Mouse (Mus musculus): ENCODE data around the gene Prss42. TPM values are rescaled to one million over a fixed set of nuclear protein-coding genes. Genes with fewer than 3 reads are reported as not detected.

The Prss42 gene
- not detected for polyA plus RNA-seq (2017; shearing (Covaris generic))

DNA sequence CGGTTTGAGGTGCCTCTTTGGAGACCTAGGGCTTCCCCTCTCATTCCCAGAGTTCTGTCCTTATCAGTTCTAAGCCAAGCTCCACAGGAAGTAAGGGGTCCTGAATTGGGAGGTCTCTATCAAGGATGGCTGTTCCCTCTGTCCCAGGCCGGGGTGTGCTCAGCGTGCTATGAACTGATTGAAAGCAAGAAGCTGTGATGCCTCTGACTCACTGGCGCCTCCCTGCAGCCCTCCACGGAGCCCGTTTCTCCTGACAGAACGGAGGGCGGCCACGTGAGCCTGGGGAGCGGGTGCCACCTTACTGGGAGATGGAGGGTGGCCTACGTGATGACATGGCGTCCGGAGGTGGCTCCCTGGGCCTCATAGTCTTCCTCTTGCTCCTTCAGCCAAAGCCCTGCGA lies at the start of gene Prss42:
Prss42 (plus strand) TSS at position 301 of the 400 bp plus-strand sequence.
- no peak for ATAC-seq

DNA sequence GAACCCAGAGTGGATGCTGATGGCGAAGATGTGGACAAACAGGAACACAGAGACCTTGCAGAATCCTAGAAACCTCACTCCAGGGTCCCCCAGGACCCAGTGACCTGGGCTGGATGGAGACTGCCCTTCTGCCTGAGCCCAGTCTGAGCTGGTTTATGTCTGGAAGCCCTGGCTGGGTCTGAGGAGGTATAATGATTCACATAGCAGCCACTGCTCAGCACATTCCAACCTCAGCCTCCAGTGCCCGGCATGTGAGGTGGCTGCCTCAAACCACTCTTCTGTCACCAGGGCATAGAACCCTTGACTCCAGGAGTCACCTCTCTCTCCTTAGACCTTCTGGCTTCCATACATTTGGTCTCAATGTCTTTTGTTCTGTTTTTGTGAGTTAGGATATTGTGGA lies 49.5 kb upstream of the Prss42 start:
- ATAC-seq: no peak

DNA sequence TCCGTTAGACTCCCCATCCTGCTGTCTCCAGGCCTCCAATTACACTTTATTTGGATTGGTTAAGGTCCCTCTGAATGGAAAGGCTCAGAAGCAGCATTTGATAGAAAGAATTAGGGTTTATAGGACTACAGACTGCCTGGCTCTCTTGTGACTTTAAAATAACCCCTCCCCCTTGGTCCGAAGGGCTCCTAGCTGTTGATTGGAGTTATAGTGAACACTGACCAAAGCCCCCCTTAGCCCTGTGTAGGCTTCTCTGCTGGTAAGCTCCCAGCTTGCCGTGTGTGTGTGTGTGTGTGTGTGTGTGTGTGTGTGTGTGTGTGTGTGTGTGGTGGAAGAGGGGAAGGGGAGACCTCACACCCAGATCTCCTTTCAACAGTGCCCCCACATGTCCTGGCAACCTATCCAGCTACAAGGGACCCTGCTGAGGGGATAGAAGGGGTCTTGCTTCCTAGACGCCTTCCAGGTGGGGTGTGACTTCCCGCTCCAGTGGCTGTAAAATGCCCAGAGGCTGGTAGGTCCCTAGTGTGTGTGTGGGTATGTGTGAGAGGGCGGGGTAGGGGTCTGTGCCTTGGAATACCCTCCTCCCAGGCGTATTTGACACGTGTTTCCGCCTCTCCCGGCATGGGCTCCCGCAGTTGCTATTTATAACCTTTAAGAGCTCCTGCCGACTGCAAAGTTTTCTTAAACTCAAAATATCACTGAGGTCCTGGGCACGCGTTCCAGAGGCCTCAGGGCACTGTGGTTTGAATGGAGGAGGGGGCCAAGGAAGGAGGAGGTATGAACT lies 47.4 kb upstream of the Prss42 start:
- no peak for ATAC-seq

DNA sequence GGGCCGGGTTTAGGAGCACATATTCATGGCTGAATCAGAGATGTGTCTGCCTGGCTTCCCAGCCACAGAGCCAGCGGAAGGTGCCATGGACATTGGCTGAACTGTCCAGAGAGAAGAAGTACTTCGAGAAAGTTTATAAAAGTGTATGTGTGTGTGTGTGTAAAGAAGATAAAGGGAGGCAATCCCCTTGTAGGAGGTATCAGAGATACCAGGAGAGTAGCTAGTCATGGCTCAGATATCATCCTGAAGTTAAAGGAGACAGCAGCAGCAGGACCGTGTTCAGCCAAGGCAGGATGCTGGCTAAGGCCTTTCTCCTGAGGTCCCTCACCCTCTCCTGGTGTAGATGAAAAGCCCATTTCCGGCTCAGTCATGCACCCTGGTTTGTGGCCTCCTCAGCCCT lies 46.6 kb upstream of the Prss42 start:
- ATAC-seq: no peak

DNA sequence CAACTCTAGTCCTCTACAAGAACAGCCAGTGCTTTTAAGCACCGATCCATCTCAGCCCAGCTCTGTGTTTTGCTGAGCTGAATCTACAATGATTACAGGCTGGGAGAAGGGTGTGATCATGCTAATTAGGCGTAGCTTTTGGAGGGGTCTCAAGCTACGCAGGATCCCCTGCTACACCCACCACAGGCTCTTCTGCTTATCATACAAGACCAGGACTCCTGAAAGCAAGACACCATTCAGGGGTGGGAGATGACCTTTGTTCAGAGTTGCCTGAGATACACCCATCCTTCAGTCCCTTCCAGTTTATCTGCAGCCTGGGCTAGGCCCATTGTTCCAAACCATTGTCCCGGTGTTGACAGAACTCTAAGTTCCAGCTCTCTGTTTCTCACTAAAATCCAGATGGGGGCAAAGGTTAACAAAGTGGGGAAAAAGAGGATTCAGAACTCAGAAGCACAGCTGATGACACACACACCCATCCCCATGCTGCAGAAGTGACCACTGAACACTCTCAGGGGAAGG lies 45.0 kb upstream of the Prss42 start:
- ATAC-seq: no peak

DNA sequence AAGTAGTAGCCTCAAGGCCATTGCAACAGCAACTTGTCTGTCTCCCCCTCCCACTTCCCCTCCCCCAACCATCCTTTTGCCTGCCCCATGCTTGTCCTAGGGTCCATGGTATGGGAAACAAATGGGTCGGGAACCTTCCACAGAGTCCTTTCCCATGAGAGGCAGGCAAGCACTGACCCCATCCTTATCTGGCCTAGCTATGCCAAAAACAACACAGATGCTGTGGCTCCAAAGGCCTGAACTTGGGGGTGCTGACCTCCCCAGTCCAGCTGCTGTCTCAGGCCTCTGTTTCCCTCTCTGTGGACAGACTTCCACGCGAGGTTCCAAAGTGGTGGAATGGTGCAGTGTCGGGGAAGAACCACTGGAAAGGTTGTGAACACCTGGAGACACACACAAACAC lies 44.2 kb upstream of the Prss42 start:
- ATAC-seq: no peak

DNA sequence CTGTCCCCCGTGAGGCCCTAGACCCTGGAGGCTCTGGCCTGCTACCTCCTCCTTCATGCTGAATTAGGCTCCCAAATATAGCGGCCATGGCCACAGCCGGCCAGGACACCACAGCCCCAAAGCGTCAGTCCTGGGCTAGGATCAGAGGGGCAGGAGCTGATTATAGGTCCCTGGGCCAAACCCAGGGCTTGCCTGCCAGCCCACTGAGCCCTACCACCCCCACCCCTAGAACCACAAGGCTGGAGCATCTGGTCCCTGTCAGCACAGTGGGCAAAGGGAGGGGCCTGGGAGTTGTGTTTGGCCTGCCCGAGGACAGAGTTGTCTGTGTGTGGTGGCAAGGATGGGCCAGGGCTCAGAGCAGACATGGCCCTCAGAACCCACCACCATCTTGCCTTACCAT lies 40.1 kb upstream of the Prss42 start:
- ATAC-seq: no peak

DNA sequence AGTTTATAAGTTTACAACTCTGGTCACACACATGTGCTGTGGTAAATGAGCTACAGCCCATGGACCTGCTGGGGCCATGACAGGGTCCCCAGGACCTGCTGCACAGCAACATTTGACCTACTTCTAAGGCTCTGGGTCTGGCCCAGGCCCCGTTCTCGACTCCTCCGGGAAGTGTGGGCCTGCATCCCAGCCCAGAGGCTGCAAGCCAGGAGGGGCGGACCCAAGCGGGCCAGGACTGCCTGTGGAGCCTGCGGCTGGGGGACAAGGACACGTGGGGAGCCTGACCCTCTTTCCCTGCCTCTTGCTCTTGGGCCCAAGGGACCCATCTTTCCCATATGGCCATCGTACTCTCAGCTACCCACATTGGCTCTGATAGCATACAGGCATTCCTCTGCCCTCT lies 39.4 kb upstream of the Prss42 start:
- no peak for ATAC-seq

DNA sequence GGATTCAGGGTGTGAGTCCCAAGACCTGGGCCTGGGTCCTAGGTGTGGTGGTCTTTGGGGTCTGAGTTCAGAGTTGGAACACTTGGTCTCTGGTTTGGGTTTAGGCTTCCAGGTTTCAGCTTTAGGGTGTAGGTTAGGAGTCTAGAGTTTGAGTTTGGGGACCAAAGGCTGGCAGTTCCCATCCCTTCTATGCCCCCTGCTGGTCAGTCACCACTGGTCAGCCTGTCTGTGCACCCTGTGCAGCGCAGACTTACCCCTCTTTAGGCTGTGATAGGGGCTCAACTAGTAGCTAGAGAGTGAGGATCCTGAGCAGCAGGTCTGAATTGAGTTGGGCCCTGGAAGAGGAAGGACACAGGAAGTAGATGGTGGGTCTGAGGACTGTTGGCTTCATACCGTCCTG lies 38.7 kb upstream of the Prss42 start:
- ATAC-seq: no peak

DNA sequence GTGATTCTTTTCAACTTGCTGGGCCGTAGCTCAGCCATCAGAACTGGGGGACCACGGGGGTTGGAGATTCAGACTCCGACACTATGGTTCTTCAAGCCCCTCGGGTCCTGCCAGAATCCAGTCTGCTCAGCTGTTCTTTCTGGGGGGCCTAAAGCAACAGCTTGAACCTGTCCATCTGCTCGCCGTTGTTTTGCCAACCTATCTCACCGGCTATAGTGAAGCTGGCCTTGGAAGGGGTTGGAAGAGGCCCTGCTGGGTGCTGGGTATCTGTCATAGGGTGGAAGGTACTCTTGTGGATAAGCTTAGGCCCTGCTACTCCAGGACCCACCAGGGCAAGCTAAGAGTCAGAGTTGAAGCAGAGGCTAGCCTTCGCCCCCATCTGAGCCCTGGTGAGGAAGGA lies 37.1 kb upstream of the Prss42 start:
- ATAC-seq: no peak

DNA sequence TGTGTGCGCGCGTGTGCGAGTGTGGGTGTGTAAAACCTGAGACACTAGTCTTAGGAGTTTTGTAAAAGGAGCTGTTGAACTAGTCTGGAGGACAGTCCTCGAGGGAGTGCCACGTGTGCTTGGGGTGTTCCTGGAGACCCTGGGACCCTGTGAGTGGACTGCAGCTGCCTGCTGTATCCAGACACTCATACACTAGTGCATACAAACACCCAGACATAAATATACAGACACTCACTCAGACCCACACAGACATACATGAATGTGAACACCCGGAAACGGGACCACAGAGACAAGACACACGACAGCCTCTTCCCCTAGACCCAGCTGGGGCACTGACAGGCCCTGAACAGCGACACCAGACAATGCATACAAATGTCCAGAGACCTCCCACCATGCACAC lies 35.2 kb upstream of the Prss42 start:
- no peak for ATAC-seq

DNA sequence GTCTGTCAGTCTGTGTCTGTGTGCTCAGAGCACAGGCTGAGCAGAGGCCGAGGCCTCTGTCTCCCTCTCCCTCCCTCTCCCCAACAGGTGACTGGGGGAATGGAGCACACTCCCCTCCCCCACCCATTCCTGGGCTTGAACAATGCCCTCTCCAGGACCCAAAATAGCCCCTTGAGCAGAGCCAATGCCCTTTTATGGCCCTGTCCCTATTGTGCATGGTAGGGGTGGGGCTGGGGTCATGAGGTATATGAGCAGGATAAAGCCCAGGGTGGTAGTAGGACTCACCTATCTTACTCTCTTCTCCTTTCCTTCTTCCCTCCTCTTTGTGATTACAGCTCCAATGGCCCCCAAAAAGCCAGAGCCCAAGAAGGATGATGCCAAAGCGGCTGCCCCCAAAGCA lies 34.6 kb upstream of the Prss42 start:
- ATAC-seq: no peak

DNA sequence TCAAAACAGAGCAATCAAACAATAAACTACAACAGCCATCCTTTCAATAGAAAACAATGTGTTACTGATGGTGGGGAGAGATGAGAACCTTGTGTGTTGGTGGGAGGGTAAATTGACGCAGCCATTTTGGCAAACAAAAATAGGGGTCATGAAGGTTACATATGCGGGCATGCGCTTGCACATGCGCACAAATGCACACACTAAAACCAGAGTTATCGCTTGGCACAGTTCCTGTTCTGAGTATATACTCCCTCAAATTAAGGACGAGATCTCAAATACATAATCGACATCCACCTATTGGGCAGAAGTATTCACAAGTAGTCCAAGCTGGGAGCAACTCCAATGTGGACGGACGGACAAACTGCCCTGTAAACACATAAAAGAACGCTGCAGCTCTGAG lies 25.6 kb upstream of the Prss42 start:
- ATAC-seq: no peak

DNA sequence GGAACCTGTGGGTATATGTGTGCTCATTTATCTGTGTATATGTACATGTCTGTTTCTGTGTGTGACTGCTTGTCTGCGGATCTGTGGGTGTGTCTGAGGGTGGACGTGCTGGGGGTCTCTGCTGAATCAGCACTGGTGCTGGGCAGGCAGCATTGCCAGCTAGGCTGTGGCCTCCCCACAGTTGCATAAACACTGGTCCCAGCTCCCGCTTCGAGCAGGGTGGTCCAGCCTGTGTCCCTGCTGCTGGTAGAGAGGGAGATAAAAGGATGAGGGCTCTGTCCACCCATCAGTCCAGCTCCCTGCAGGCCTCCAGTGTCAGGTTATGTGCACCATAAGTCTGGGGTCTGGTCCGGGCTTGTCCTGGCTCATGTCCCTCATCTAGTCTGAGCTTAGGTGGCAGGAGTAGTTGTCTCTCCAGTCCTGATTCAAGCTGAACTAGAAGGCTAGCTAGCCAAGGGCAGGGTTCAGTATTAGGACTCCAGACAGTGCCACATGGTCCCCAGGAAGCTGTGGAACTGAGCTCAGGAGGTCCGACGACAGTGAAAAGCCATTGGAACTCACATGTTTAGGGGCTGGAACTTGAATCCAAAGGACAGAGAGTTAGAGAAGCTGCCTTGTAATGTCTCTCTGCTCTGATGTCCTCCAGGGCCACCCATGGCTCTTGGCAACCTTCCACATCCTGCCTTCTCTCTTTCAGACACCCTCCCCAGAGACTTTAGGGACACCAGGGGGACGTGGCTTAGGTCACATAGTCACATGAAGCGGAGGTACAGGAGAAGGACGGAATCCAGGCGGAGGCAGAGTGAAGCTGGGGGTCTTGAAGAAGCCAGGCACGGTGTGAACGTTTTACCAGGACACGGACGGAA lies 23.3 kb upstream of the Prss42 start:
- ATAC-seq: no peak

DNA sequence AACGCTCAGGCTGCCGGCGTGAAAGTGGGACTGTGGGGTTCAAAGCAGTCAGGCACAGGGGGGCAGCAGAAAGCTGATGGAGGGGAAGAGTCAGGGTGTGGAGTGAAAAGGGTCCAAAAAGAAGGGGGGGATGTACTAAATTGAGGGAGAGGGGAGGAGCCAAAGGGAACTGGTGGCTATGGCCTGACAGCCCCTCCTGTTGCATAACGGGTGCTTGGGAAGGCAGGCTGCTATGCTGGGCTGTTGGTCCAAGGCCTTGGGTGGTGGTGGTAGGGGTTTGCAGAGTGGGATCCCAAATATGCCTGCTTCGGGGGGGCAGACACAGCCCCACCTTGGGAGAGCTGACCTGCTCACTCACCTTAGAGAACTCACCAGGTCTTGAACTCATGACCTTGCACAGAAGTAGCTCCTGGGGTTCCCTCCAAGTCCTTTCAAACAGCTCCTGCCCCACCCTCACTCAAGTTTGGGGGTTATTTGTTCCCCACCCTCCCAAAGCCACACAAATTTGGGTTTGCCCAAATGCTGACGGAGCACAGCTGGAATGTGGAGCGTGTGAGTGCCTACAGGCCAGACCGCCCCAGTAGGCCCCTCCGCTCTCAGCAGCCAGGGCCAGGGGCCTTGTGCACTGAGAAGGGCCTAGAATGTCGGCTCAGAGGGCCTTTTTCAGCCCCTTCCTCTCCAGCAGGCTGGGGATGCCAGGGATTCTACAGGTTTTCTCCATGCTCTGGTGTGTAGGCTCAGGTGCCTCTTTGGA lies 22.5 kb upstream of the Prss42 start:
- ATAC-seq: no peak

DNA sequence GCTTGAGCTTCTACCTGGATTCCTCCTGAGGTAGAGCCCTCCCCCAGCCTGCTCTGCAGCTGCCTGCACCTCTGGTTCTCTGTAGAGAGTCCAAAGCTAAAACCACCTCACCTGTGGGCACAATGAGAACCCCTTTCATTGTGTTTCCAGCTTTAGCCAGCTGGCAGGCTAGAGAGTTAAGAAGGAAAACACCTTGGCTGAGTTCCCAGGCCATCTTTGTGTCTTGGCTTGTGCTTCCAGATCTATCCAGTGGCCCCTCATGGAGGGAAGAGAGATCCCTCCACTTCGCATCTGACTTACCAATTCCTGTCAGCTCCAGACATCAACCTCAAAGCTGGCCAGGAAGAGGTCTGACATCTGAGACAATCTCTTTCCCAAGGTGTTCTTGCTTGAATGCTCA lies 19.9 kb upstream of the Prss42 start:
- ATAC-seq: no peak

DNA sequence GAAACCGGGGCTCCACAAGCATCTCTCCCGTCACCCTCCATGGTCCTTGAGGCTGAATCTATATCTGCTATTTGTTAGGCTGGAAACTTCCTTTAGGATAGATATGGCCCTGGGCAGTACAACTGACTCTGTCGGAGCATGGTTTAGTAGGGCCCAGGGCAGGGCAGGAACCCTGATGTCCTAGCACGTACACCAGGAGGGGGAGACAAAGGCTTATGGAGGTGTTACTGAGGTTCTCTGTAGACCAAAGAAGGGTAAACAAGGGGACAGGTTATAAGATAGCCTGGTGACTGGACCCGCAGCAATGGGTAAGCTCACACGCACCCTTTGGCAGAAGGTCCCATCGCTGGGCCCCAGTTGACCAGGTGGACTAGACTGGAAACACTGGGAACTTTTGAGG lies 19.4 kb upstream of the Prss42 start:
- ATAC-seq: no peak

DNA sequence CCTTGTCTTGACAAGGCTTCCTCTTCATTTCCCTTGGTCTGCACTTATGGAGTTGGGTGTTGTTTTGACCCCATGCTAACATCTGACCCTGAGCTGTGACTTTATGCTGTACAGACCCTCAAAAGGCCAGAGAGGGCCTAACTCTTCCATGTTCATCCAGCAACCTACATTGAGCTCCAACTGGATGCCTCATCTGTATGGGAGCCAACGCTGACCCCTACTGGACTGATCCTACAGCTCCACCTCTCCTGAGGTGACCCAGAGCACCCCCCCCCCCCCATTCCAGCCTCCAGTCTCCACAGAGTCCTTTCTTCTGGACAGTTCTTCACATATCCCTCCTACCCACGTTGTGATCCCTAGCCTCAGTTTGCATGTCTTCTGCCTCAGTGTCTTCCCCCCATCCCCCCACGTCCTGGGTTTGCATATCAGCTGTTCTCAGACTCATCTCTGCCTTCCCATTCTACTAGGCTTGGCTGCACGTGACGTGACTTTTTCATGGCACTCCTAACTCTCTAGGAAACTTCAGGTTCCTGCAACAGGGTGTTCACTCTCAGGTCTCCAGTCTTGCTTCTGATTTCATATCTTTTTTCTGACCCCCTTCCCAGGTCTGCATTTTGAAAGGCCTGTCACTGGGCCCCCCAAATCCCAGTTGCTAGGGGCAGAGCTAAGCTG lies 18.6 kb upstream of the Prss42 start:
- ATAC-seq: no peak

DNA sequence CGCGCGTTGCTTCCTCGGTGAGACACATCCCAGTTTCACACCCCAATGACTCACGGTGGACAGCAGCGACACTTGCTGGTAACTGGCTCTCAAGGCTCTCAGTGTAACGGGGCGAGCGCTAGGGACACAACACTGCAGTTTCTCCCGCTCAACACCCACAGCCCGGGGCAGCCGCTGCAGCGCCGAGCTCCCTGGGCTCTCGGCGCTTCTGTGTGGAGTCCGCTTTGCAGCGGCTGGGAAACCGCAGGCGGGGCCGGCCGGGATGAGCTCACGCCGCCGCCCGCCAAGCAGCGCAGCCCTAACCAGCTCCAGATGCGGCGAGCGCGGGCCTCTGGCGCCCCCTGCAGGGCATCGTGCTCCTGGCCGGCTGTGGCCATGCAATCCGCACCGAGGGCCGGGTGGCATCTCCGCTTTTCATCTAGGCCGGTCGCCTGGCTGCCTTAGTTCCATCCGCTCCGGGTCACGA lies 16.7 kb upstream of the Prss42 start:
- ATAC-seq: peak; percentile 82

DNA sequence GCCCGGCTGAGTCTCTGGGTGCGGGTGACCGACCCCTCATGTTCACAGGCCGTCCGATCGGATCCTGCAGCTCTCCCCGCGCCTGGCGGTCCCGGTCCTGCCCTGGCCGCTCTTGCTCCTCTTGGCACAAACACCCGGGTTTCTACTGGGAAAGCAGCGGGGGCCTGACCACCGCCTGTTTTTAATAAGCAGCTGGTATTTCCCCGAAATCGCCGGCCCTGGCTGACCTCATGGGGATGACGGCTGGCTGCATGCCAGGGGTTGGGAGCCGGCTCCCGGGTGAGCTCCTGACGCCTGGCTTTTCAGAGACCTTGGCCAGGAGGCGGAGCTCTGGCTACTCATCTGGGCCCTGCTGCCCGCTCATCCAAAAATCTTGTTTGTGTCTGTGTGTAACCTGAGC lies 16.2 kb upstream of the Prss42 start:
- ATAC-seq: no peak

DNA sequence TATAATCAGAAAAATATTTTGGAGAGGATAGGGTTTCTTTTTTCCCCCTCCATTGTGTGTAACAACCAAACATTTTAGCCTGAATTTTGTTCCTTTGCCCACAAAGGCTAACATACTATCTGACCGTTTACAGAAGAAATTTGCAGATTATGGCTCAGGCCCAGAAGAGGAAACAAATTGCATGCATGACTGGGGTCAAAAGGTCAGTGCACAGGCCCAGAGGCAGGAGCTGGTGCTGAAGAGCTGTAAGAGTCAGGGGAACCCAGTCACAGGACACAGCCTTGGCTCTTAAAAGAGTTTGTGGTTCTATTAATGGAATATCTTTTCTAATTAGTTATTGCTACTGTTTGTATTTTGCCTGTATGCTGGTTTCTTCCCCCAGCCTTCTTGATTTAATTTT lies 14.4 kb upstream of the Prss42 start:
- no peak for ATAC-seq

DNA sequence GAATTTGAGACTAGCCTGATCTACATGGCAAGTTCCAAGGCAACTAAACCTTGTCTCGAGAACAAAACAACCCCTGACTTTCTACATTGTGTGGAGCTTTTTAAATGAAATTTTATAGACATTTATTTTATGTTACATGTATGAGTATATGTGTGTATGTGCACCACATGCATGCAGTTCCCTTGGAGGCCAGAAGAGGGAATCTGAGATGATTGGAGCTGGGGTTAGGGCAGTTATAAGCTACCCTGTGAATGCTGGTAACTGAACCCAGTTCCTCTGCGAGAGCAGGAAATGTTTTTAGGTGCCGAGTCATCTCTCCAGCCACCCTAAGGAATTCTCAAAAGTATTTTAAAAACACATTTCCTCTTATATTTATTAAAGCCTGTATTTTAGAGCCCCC lies 9.8 kb upstream of the Prss42 start:
- ATAC-seq: no peak

All from inflammation-experienced regulatory T-cells, adult 6 months (primary cell).